Mouse (Mus musculus) cerebellum, adult 2 months (tissue): ENCODE results near the gene Ppp5c. TPM values are rescaled to one million over a fixed set of nuclear protein-coding genes. Genes with fewer than 3 reads are reported as not detected.
A peak's percentile ranks its signal among the peaks of the same experiment; 100 is the strongest.

ENCODE experiments used
- DNase-seq, 2 experiments: peaks; one replicate each; pipeline ENCODE4 v3.0.0; 2021
- H3K27ac ChIP-seq: fragments of 200-500 bp; 2 replicates; pipeline ENCODE4 v1.5.1; 2012; ENCODE audit warnings: low read length, control low read depth, inconsistent platforms; ENCODE audit not compliant: insufficient read depth
- H3K27me3 ChIP-seq: fragments of 200-500 bp; 2 replicates; pipeline ENCODE4 v1.6.1; 2012; ENCODE audit warnings: inconsistent platforms, mild to moderate bottlenecking, low read length, moderate library complexity; ENCODE audit not compliant: control insufficient read depth, insufficient read depth
- H3K4me1 ChIP-seq: fragments of 200-500 bp; 2 replicates; pipeline ENCODE4 v1.6.1; 2011; ENCODE audit warnings: low read length; ENCODE audit not compliant: control insufficient read depth, insufficient read depth
- H3K4me3 ChIP-seq: fragments of 200-500 bp; replicated peaks from 2 replicates; pipeline ENCODE3; 2011; ENCODE audit warnings: mild to moderate bottlenecking, low read depth, low read length, control low read depth; ENCODE audit not compliant: insufficient read depth
- CTCF ChIP-seq: fragments of 200-500 bp; IDR thresholded peaks from 2 replicates; pipeline ENCODE4 v1.5.1; 2011; ENCODE audit warnings: low read depth, mild to moderate bottlenecking, control low read depth, low read length, moderate library complexity, borderline replicate concordance; ENCODE audit not compliant: insufficient read depth
- POLR2A ChIP-seq: fragments of 200-500 bp; IDR thresholded peaks from 2 replicates; pipeline ENCODE4 v1.6.1; 2011; ENCODE audit warnings: low read length, control low read depth, borderline replicate concordance; ENCODE audit not compliant: insufficient read depth
- WGBS: fragments of 180-500 bp; shearing (Covaris S2); methylation state at CpG from one replicate; pipeline ENCODE4 v1.1.7; 2018; 5-methylcytosine and 5-hydroxymethylcytosine counted together
- polyA plus RNA-seq: library from polyadenylated mRNA; depleted of rRNA; stranded (reverse); fragments of >200 nt; gene quantifications from 2 replicates; pipeline ENCODE4 v1.2.3, GENCODE M21; 2012

Gene Ppp5c
- polyA plus RNA-seq, 1 experiment = 306 TPM

DNA sequence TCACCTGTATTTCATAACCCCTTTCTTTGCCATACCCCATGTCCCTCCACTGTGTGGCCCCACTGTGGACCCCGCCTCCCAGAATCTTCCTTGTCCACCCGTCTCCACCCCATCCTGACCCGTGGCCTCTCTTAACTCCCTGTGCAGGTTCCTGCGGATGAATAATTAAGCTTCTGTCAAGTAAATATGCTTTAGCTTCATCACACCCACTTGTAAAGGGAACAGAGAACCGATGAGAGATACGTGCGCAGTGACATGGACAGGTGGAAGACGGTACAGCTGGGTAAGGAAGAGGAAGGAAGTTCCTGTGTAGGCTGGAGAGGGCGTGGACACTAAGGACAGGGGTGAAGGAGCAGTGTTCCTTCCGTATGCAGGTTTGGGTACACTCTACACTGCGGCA lies 35.1 kb upstream of the Ppp5c start:
- Histone ChIP-seq H3K27ac (no peak overlapping the region), H3K27me3 (no peaks in the 10 kb centered on the region), H3K4me3 (no peak overlapping the region), H3K4me1 (peaks cover 14% of the 10 kb centered on the region)
- 44% methylated on average over 11 of the region's 11 CpGs for WGBS
- no peak for DNase-seq
- TF ChIP-seq CTCF (no peak), POLR2A (no peak)

DNA sequence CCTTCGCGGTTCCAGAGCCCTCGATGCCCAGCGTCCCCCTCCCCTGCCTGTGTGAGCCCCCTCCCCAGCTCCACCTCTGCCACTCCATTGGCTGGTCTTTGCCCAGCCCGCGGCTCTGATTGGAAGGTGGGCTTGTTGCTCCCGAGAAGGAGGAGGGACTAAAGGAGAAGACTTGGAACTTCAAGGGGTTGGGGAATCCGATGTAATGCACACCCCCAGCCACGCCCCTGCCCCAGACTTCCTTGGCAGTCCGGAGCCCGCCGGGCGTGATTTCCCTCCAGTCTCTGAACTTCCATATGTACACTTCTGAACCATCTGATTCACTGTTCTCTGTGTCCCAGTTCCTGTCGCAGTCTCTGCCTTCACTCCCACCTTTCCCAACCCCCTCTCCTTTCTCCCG lies 34.7 kb upstream of the Ppp5c start, which contains the start of gene Hif3a:
Gene Hif3a (minus strand): TSS at position 39 of the 400 bp plus-strand sequence.
- DNase-seq = peak; percentile 35 to 51
- Histone ChIP-seq H3K4me1 (peaks cover 14% of the 10 kb centered on the region), H3K4me3 (peak within 1 kb of the TSS; percentile 16), H3K27me3 (no peaks in the 10 kb centered on the region), H3K27ac (peak within 1 kb of the TSS; percentile 28; the same call in 1 of the 2 replicates)
- 6% methylated on average over 15 of the region's 15 CpGs for WGBS
- TF ChIP-seq CTCF = no peak
- TF ChIP-seq POLR2A = 0 out of 2 replicates have a peak, but pooled peaks have one; percentile 18

DNA sequence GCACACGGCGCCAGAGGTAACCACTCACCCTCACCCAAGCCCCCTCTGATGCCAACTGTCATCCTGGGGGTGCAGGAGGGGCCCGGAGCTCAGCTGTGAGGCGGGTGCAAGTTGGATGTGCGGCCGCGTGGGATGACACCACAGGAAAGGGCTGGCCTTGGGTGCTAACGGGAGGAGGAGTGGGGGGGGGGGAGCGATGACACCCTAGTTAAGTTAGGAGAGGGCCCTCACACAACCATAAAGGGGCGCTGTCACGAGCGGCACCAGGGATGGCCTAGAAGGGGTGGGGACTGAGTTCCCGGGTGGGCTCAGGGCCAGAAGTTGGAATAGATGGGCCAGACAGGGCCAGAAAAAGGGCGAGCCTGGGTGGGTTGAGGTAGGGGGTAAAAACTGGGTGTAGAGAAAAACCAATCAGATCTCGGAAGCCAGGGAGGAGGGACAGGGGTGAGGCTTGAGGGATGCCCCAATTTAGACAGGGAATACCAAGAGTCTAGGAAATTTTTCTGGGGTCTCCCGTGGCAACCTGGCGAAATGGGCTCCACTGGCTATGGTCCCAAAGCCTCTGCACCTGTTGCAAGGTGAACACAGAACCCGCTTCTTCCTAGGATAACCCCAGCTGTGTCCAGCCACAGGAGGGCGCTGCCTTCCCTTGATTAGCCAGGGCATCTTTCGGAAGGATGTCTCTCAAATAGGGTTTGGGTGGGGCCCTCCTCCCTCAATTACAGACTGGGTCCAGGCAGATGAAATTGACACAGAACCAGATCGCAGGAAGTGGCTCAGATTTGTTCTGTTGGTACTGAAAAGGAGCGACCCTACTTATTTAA lies 33.3 kb upstream of the Ppp5c start:
- no peak for TF ChIP-seq CTCF
- TF ChIP-seq POLR2A = 0 out of 2 replicates have a peak, but pooled peaks have one; percentile 8
- H3K27ac ChIP-seq = peak overlapping the region; percentile 82; the same call in 1 of the 2 replicates
- H3K4me1 ChIP-seq = peaks cover 17% of the 10 kb centered on the region
- peak overlapping the region; percentile 34 for H3K4me3 ChIP-seq
- no peaks in the 10 kb centered on the region for H3K27me3 ChIP-seq
- WGBS = 39% methylated on average over 22 of the region's 22 CpGs
- peak; percentile 52 to 64 for DNase-seq

DNA sequence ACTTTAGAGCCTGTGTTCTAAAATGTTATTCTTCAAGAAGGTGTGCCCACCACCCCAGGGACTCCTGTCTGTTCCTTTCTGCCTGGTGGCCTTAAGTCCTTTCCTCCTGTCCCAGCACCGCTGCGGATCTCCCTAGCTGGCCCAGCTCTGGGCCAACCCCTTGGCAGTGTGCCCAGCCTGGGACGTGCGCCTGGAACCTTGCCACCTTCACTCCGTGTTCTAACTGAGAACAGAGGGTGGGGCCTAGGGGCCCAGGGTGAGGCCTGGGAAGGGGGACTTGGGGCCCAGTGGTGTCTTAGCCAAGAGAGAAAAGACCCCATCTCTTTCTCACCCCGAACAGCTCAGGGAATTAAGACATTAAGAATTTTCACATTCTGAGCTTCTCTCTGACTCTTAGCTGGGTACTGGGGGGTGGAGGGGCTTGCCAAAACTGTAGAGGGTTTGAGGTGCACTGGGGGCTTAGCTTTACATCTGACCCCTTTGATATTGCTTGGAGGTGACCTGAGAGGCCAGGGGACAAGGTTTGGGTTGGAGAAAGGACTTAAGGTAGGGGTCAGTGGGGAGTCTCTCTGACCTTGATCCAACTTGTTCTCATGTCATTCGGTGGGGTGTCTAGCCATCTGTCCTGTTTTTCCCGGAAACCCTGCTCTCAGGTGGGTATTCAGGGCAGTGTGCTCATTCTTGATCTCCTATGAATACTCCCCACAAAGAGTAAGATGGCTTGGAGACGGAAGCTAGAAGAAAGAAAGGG lies 32.5 kb upstream of the Ppp5c start:
- Histone ChIP-seq H3K27ac (peak overlapping the region; percentile 82), H3K4me1 (peaks cover 17% of the 10 kb centered on the region), H3K4me3 (peak overlapping the region; percentile 34), H3K27me3 (no peaks in the 10 kb centered on the region)
- TF ChIP-seq CTCF (no peak), POLR2A (no peak)
- 5% methylated on average over 9 of the region's 9 CpGs for WGBS
- DNase-seq = peak; percentile 90 to 92

DNA sequence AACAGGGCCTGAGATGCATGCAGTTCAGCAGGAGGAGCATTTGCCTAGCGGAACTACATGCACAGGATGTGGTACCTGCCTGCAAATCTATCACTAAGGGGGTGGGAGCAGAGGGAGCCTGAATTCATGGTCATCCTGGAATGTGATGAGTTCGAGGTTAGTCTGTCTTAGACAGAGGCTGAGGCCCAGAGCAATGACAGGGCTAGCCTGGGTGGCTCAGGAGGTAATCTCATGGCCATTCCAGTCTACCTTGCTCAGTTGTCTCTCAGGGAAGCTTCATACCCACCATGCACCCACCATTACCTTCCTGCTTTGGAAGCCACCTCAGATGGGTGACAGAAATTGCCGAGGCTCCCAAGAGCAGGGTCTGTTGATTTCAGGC lies 31.7 kb upstream of the Ppp5c start:
- H3K27me3 ChIP-seq = no peaks in the 10 kb centered on the region
- whole genome bisulfite sequencing = 82% methylated on average over 3 of the region's 3 CpGs
- peaks cover 17% of the 10 kb centered on the region for H3K4me1 ChIP-seq
- DNase-seq = no peak
- no peak overlapping the region for H3K4me3 ChIP-seq
- TF ChIP-seq POLR2A (no peak), CTCF (no peak)
- H3K27ac ChIP-seq = peak overlapping the region; percentile 75

DNA sequence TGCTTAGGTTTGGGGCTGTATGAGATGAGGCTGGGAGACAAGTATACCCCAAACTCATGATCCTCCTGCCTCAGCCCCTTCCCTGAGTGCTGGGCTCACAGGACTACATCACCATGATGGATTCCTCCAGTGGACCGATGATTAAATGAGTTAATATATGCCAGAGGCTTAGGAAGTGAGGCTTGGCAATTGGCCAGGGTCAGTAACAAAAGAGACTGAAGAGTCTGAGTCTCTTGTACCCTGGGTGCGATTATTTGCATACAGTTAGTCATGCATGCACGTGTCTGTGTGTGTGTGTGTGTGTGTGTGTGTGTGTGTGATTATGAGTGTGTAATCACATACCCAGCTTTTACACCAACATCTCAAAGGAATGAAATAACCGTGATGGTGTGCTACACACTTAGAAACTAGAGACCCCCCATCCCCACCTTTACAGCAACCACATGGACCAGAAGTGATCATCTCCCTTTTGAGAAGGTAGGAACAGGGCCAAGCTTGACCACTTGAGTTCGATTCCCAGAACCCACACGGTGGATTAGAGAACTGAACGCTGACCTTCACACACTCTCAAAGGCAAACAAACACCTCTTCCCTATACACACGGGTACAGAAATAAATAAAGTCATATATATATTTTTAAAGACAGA lies 31.2 kb upstream of the Ppp5c start:
- DNase-seq = no peak
- Histone ChIP-seq H3K4me1 (peaks cover 17% of the 10 kb centered on the region), H3K27ac (peak overlapping the region; percentile 91), H3K4me3 (no peak overlapping the region), H3K27me3 (no peaks in the 10 kb centered on the region)
- TF ChIP-seq CTCF = no peak
- no peak for TF ChIP-seq POLR2A
- 52% methylated on average over 8 of the region's 8 CpGs for WGBS

DNA sequence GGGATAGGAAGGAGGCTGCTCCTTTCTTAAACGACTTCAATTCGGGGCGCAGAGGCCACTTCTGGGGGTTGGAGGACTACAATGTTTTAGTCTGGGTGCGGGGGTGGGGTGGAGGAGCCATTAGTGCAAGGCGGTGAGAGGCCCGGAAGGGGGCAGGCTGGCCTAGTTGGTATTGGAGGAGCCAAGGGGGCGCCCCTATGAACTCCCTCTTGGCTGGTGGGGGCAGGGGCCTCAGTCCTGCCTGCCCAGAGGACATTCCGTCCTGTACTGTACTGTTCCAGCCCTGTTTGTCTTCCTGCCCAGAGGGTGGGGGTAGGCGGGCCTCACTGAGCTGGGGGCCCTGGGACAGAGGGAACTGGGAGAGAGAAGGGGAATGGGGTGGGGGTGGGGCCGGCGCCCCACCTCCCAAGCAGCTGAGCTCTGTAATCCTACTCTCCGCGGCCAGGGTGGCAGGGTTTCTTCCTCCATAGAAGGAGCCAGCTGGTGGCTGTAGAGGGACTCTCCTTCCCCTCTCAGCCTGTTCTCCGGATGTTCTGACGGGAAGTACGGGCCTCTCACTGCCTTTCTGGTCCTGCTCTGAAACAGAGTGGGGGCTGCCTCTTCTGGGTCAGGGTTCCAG lies 30.5 kb upstream of the Ppp5c start:
- TF ChIP-seq POLR2A = no peak
- TF ChIP-seq CTCF = no peak
- DNase-seq = peak; percentile 34 to 70
- H3K4me3 ChIP-seq = no peak overlapping the region
- WGBS = 34% methylated on average over 16 of the region's 16 CpGs
- peaks cover 17% of the 10 kb centered on the region for H3K4me1 ChIP-seq
- H3K27ac ChIP-seq = peak overlapping the region; percentile 91
- no peaks in the 10 kb centered on the region for H3K27me3 ChIP-seq
